Mouse (Mus musculus) macrophage (primary cell): ENCODE measurements around the gene Cops2. TPM values are rescaled to one million over a fixed set of nuclear protein-coding genes. Genes with fewer than 3 reads are reported as not detected.

Experiments
- H3K27ac ChIP-seq: fragments of 350-480 bp; formaldehyde crosslinking; 2 replicates; pipeline ENCODE4 v1.9.0; 2021
- H3K36me3 ChIP-seq: fragments of 350-480 bp; formaldehyde crosslinking; 2 replicates; pipeline ENCODE4 v1.9.0; 2021; ENCODE audit errors: inconsistent target
- H3K4me3 ChIP-seq: fragments of 350-480 bp; formaldehyde crosslinking; 2 replicates; pipeline ENCODE4 v1.9.0; 2021; ENCODE audit errors: inconsistent target
- H3K79me2 ChIP-seq: fragments of 350-480 bp; formaldehyde crosslinking; 2 replicates; pipeline ENCODE4 v1.9.0; 2021; ENCODE audit errors: inconsistent target
- WGBS: methylation state at CpG from one replicate; pipeline ENCODE4 v1.1.7; 2026; ENCODE audit warnings: inconsistent platforms; ENCODE audit not compliant: missing documents; 5-methylcytosine and 5-hydroxymethylcytosine counted together
- polyA plus RNA-seq: library from polyadenylated mRNA; stranded (reverse); fragments of 250-400 nt; gene quantifications from 3 replicates; pipeline ENCODE4 v1.2.4, GENCODE M21; 2018; ENCODE audit warnings: inconsistent platforms

Gene Cops2
- polyA plus RNA-seq, 1 experiment from 2014 or later, result 107 TPM

DNA sequence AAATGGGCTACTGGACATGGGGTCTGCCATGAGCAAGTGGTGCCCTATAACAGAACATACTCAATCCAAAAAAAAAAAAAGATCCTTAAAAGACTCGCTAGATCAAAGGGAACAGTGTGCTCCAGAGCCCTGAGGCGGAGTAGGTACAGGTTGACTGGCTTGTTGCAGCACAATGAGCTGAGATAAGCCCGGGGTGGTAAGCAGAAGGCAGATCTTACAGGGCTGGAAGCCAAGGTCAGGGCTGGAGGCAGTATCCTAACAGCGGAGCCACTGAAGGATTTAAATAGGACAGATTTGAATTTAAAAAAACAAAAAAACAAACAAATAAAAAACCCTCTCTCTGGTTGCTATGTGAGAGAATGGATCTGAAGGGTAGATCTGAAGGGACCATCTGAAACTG, 58.5 kb downstream of the Cops2 start:
- Histone ChIP-seq H3K36me3 (no peaks in the 10 kb centered on the region), H3K79me2 (no peaks in the 10 kb centered on the region), H3K27ac (no peak overlapping the region), H3K4me3 (no peak overlapping the region)
- whole genome bisulfite sequencing, result 86% methylated on average over 3 of the region's 4 CpGs

DNA sequence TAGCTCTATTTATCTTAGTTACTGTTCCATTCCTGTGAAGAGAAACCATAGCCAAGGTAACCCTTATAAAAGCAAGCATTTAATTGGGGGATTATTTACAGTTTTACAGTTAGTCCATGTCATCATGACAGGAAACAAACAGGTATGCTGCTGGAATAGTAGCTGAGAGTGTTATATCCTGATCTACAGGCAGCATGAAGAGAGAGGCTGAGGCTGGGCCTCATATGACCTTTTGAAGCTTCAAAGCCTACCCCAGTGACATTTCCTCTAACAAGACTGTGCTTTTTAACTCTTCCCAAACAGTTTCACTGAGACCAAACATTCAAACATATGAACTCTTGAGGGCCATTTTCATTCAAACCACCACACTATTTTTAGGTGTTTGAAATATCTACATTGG, 61.1 kb downstream of the Cops2 start:
- H3K4me3 ChIP-seq, result no peak overlapping the region
- H3K36me3 ChIP-seq, result no peaks in the 10 kb centered on the region
- no peak overlapping the region for H3K27ac ChIP-seq
- no peaks in the 10 kb centered on the region for H3K79me2 ChIP-seq

GRCm38 (mm10) chr2:125795118-125795517, 63.8 kb downstream of the Cops2 start:
- Histone ChIP-seq H3K36me3 (no peaks in the 10 kb centered on the region), H3K4me3 (no peak overlapping the region), H3K27ac (no peak overlapping the region), H3K79me2 (no peaks in the 10 kb centered on the region)
- 0% methylated on average over 2 of the region's 2 CpGs for WGBS

DNA sequence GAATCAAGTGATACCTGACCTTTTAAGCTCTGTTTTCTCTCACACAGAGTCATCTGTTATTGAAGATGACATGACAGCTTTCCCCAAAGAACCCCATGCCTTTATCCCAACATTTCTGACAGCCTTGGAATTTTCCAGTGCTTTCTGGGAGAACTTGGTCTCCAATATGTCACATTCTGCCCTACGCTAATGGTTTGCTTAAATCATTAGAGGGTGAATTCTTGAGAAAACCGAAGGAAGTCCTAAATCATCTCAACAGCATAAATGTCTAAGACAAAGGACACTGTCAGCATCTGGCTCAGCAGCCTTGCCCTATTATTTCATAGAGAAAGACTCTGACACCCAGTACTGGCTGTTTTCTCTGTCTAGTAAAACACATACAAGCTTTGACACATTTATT, 64.8 kb downstream of the Cops2 start:
- Histone ChIP-seq H3K36me3 (no peaks in the 10 kb centered on the region), H3K27ac (no peak overlapping the region), H3K79me2 (no peaks in the 10 kb centered on the region), H3K4me3 (no peak overlapping the region)
- 81% methylated on average over 2 of the region's 2 CpGs for WGBS

DNA sequence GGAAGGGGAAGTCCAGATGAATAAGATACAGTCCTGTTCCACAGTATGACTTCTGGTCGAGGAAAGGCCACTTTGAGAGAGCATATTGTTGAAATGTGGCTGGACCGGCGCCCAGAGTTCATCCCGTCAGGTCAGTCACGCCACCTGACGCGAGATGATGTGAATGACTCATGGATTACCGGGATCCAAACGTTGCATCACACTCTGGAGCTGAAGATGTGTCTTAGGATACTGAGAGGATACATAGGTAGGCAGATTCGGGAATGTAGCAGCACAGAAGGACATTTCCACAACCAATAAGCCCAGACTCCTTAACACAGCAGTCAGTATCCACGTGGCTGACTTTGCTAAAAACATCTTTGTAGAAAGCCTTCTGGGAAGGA, 66.1 kb downstream of the Cops2 start:
- Histone ChIP-seq H3K4me3 (no peak overlapping the region), H3K79me2 (no peaks in the 10 kb centered on the region), H3K27ac (peak overlapping the region; percentile 89), H3K36me3 (no peaks in the 10 kb centered on the region)
- WGBS, result 87% methylated on average over 11 of the region's 11 CpGs

DNA sequence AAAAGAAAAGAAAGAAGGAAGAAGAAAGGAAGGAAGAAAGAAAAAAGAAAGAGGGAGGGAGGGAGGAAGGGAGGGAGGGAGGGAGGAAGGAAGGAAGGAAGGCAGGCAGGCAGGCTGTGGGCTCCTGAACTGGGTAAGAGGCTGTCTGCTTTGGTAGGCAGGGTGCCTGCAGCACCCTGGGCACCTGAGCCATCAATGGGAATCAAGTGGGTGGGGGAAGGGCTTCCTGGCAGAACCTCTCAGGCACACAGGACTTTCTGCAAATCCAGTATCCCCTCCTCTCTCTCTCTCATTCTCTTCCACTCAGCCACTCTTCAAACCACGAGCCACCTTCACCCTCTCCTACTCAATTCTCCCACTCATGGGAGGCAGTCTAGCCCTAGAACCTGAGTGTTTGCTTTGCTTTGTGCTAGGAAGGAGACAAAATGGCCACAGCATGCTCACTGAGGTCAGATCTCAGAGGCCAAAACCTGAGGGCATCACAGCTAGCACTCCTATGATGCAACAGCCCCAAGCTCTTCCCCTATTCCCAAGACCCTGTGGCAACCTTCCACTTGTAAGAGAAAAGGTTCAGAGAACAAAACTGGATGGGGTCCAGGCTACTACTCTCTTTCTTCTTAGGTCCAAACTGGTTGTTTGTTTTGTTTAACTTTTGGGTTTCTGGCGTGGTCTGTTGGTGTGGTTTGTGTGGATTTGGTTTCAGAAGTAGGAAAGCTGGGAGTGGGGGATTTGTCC, 66.6 kb downstream of the Cops2 start:
- Histone ChIP-seq H3K4me3 (peak overlapping the region; percentile 15; the same call in 1 of the 2 replicates), H3K79me2 (no peaks in the 10 kb centered on the region), H3K36me3 (no peaks in the 10 kb centered on the region), H3K27ac (peak overlapping the region; percentile 89)
- WGBS, result 33% methylated on average over 2 of the region's 2 CpGs

DNA sequence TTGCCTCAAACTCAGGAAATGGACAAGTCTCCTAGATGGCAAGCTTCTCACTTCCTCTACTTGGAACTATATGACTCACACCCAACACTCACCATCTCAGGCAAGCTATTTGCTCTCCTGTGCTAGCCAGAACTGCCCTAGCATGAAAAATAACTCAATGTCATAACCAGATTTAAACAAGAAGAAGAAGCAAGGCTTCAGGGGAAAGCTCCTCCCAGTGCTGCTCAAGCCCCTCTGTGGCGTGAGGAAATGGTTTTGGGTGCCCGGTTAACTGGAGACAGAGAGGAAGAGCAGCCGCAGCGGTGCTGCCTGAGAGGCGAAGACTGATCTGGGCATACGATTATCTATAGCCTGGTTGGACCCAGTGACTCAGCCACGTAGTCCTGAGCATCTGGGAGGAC, 67.5 kb downstream of the Cops2 start:
- Histone ChIP-seq H3K79me2 (no peaks in the 10 kb centered on the region), H3K4me3 (peak overlapping the region; percentile 15; the same call in 1 of the 2 replicates), H3K27ac (peak overlapping the region; percentile 89), H3K36me3 (no peaks in the 10 kb centered on the region)
- WGBS, result 1% methylated on average over 7 of the region's 7 CpGs

GRCm38 (mm10) chr2:125790242-125790641, 68.7 kb downstream of the Cops2 start:
- Histone ChIP-seq H3K4me3 (no peak overlapping the region), H3K36me3 (no peaks in the 10 kb centered on the region), H3K79me2 (no peaks in the 10 kb centered on the region), H3K27ac (peak overlapping the region; percentile 89; the same call in 1 of the 2 replicates)
- 92% methylated on average over 4 of the region's 4 CpGs for WGBS

DNA sequence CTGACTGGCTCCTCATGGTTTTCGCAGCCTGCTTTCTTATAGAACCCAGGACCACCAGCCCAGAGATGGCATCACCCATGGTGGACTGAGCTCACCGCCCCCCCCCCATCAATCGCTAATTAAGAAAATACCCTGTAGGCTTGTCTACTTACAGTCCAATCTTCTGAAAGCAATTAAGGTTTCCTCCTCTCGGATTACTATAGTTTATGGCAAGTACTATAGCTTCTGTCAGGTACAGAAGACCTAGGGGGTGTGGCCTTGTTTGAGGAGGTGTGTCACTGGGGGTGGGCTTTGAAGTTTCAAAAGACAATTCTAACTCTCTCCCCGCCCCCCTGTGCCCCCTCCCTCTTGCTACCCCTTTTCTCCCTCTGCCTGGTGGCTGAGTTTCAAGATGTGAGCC, 69.7 kb downstream of the Cops2 start:
- Histone ChIP-seq H3K36me3 (no peaks in the 10 kb centered on the region), H3K4me3 (no peak overlapping the region), H3K27ac (peak overlapping the region; percentile 76), H3K79me2 (no peaks in the 10 kb centered on the region)
- 93% methylated on average over 5 of the region's 5 CpGs for WGBS

- WGBS, result 44% methylated on average over 3 of the region's 3 CpGs
- Histone ChIP-seq H3K4me3 (no peak overlapping the region), H3K36me3 (no peaks in the 10 kb centered on the region), H3K79me2 (no peaks in the 10 kb centered on the region), H3K27ac (peak overlapping the region; percentile 76)
Measured at GRCm38 (mm10) chr2:125788785-125789184, 70.2 kb downstream of the Cops2 start.

DNA sequence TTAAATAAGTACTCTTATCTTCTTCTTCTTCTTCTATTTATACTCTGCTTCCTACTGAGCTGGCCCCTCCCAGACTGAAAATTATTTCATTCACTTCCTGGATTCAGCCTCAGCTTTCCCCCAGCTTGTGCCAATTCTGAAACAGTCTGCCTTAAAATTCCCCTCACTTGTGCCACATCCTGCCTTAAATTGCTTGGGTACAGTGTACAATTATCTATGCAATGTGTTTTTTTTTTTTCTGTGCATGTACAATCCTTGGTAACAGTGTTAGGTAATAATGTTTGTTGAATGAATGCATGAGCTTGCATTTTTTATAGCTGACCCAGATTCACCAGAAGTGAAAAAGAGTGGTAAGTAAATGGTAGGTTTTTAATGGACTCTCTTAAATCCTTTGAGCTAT, 70.6 kb downstream of the Cops2 start:
- Histone ChIP-seq H3K27ac (peak overlapping the region; percentile 76), H3K36me3 (no peaks in the 10 kb centered on the region), H3K79me2 (no peaks in the 10 kb centered on the region), H3K4me3 (no peak overlapping the region)

- peaks cover 23% of the 10 kb centered on the region for H3K79me2 ChIP-seq
- H3K27ac ChIP-seq, result no peak overlapping the region
- no peak overlapping the region for H3K4me3 ChIP-seq
- 94% methylated on average over 4 of the region's 4 CpGs for WGBS
- no peaks in the 10 kb centered on the region for H3K36me3 ChIP-seq
Measured at GRCm38 (mm10) chr2:125785021-125785420, 73.9 kb downstream of the Cops2 start.

GRCm38 (mm10) chr2:125784392-125784791, 74.5 kb downstream of the Cops2 start:
- Histone ChIP-seq H3K79me2 (peaks cover 29% of the 10 kb centered on the region), H3K36me3 (0 out of 2 replicates have a peak, but pooled peaks cover 4% of the 10 kb centered on the region), H3K27ac (no peak overlapping the region), H3K4me3 (no peak overlapping the region)
- 94% methylated on average over 4 of the region's 4 CpGs for WGBS

- H3K4me3 ChIP-seq, result no peak overlapping the region
- 0 out of 2 replicates have a peak, but pooled peaks cover 4% of the 10 kb centered on the region for H3K36me3 ChIP-seq
- H3K27ac ChIP-seq, result no peak overlapping the region
- H3K79me2 ChIP-seq, result peaks cover 35% of the 10 kb centered on the region
- WGBS, result 72% methylated on average over 4 of the region's 4 CpGs
Measured at GRCm38 (mm10) chr2:125783868-125784267, 75.1 kb downstream of the Cops2 start.

GRCm38 (mm10) chr2:125782719-125783109, 76.2 kb downstream of the Cops2 start, which contains the start of gene Secisbp2l:
TSS of gene Secisbp2l (minus strand) at chr2:125782870.
- H3K27ac ChIP-seq, result peak within 1 kb of the TSS; percentile 56
- H3K4me3 ChIP-seq, result peak within 1 kb of the TSS; percentile 69
- WGBS, result 0% methylated on average over 28 of the region's 28 CpGs
- H3K36me3 ChIP-seq, result 0 out of 2 replicates have a peak, but pooled peaks cover 4% of the 10 kb centered on the region
- H3K79me2 ChIP-seq, result peaks cover 46% of the 10 kb centered on the region
